Mouse (Mus musculus): ENCODE measurements around the gene Fam71f2.

Fam71f2 gene

GRCm38 (mm10) chr6:29279293-29279692 lies at the start of gene Fam71f2:
Fam71f2 (plus strand) TSS chr6:29279593.
- no peak for DNase-seq (ENCODE audit: low spot score)

- no peak for DNase-seq (ENCODE audit: low spot score)
These were observed 49.0 kb upstream of the Fam71f2 start for GRCm38 (mm10) chr6:29230386-29230785.

DNA sequence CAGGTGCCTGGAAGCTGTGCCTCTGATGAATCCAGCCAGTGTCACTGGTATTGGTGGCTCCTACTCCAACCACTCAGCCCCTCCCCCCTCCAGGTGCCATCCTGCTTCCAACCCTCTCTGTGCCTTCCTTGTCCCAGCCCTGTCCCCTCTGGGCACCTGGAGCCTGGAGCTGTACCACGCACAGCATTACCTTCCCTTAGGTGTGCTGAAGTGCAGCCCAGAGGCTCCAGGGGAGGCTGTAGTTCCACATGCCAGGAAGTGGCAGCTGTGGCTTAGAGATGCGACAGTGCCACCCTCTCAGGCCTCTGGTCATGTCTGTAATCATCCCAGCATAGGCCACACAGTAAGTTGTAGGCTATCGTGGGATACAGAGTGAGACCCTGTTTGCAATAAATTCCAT lies 47.6 kb upstream of the Fam71f2 start:
- DNase-seq (ENCODE audit: low spot score), result no peak

DNA sequence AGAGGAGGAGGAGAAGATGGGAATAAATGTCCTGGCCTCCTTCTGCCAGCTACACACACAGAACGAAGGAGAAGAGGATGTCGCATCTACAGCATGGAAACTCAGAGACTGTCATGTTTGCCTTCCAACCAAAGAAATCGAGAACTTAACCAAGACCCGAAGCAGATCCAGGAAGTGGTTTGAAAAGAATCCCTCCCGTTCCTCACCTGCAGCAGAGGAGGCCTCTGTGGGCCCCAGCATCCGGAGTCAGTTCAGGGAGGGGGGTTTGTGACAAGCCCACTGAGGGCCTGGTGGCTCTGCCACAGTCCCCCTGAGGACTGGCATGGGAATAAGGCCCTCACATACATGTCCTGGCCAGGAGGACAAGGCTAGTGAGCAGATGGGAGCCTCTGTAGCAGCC lies 47.1 kb upstream of the Fam71f2 start:
- DNase-seq (ENCODE audit: low spot score), result no peak

- no peak for DNase-seq (ENCODE audit: low spot score)
These were observed 45.7 kb upstream of the Fam71f2 start for GRCm38 (mm10) chr6:29233710-29234109.

DNA sequence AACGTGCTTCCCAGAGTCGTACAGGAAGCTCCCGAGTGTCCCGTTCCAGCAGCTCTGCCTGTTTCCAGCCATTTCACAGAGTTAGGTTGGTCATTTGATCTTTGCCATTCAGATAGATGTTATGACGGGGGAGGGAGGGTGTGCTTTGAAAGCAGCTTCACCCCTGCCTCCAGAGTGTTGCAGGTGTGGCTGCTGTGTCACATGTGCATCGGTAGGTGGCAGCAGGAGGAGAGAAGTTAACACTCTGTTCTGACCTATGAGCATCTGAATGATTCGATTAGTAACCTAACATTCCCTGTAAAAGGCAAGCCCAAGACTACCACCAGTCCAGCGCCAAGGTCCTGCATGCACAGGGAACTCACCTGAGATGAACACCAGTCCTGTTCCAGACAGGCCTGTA lies 45.1 kb upstream of the Fam71f2 start:
- peak; percentile 54 for DNase-seq (ENCODE audit: low spot score)

DNA sequence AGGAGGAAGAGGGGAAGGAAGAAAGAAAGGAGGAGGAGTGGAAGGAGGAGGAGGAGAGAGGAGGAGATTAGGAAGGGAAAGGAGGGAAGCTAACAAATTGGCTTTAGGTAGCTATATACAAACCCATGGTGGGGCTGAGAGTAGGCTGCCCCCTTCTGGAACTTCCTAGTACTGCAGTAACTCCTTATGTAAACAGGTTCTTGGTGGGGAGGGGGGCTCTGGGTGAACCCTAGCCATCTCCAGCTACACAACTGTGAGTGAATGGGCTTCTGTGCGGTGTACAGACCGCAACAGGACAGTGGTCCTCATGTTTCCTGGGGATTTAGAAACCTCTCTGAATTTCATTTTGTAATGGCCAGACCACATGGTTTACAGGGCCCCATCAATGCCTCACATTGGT lies 38.6 kb upstream of the Fam71f2 start:
- DNase-seq (ENCODE audit: low spot score), result peak; percentile 86

DNA sequence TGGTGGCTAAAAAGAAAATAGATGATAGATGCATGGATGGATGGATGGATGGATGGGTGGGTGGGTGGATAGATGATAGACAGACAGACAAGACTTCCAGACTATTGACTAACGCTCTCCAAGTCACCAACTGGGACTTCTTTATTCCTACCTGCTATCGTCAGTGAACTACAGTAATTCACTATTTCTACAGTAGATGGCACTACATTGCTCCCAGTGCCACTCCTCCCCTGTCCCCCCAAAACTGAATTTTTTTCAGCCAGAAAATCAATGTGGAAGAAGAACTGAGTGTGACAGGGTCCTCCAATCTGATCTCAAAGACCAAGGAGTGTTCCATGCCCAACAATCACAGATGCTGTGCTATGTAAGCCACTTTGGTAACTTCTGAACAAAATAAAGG lies 37.7 kb upstream of the Fam71f2 start:
- peak; percentile 35 for DNase-seq (ENCODE audit: low spot score)

- DNase-seq (ENCODE audit: low spot score), result peak; percentile 35
These were observed 37.1 kb upstream of the Fam71f2 start for GRCm38 (mm10) chr6:29242265-29242664.

DNA sequence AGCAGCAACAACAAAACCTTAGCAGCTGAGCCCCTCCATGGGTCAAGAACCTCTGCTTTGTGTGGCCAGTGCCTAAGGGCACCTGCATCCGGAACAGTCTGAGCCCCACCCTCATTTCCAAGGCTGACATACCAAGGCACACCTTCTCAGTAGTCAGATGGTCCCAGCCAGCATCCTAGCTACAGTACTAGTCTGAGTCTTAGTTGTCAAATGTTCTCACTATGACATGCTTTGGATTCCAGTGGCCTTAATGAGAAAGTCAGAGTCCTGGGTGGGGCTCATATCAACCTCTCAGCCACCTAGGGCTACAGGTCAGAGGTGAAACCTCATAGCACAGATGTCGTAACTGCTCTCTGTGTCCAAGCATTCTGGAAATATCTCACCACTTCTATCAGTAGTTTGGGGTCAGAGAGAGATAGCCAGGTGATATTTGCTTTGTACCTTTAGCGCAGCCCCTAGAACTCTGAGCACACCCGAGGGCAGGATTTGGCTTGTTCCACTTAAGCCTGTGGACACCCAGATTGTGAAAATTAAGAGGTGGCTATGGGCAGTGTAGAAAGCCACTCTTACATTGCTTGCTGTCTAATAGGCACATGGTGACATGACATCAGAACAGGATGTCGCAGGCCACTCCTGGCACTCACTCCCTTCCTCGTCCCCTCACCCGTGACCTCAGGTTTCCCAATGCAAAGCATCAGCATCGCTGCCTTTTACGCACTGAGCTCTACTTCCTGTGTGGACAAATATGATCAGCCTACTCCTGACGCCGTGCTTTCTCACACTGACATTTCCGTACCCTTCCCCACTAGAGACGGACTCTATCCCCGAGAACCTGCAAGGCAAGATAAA lies 33.9 kb upstream of the Fam71f2 start:
- DNase-seq (ENCODE audit: low spot score), result no peak

GRCm38 (mm10) chr6:29246183-29246582 lies 33.2 kb upstream of the Fam71f2 start:
- no peak for DNase-seq (ENCODE audit: low spot score)

DNA sequence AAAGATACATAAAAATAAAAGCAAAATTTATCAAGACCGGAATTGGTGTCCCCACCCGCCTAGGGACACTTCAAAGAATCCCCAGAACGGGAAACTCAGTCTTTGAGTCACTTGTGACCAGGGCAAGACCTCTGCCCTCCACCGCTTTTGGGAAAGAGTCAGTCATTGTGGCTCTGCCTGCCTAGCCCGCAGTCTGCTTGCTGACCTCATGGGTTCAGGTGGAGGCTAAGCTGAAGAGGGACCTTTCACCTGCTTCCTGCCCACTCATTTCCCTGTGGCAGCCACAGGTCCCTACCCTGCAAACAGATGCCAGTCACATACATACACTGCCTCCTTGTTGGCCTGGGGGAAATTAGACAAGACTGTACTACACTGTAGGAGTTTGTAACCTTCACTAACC lies 32.8 kb upstream of the Fam71f2 start:
- no peak for DNase-seq (ENCODE audit: low spot score)

DNA sequence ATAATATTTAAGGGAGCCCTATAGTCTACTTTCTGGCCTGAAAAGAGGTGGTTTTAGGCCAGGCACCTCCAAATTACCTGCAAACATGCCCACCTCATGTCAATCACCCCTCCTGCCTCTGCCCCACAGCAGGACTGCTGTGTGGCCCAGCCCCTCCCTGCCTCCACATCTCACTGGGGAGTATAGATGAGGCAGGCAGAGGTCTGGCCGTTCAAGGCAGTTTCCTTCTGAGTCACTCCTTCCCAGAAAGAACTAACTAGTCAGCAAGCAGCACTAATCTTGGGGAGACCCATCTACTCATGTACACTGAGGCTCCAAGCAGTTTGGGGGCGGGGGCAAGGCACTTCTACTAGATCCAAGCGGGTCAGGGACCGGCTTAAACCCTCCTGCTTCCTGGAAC lies 32.3 kb upstream of the Fam71f2 start:
- DNase-seq (ENCODE audit: low spot score), result no peak

- DNase-seq (ENCODE audit: low spot score), result no peak
These were observed 20.0 kb upstream of the Fam71f2 start for GRCm38 (mm10) chr6:29259418-29259817.

DNA sequence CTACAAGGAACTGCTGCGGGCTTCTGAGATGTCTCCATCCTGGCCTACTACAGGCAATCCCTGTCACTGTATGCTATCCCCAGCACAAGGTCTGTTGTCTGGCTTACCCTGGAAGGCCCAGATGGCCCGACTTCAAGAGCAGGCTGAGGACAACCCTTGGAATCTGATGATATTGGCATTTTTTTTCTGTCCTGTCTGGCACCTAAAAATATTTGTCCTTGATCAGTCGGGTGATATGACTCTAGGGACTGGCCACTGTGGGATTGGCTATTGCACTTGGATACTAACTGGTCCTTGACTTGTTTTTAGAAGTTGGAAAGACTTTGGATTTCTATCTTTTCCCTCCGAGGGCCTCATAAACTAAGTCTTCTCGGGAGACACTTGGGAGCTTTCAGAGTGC lies 17.6 kb upstream of the Fam71f2 start:
- no peak for DNase-seq (ENCODE audit: low spot score)

GRCm38 (mm10) chr6:29263650-29264455 lies 15.5 kb upstream of the Fam71f2 start:
- peak; percentile 21 for DNase-seq (ENCODE audit: low spot score)

GRCm38 (mm10) chr6:29264456-29264781 lies 15.0 kb upstream of the Fam71f2 start:
- DNase-seq (ENCODE audit: low spot score), result no peak

DNA sequence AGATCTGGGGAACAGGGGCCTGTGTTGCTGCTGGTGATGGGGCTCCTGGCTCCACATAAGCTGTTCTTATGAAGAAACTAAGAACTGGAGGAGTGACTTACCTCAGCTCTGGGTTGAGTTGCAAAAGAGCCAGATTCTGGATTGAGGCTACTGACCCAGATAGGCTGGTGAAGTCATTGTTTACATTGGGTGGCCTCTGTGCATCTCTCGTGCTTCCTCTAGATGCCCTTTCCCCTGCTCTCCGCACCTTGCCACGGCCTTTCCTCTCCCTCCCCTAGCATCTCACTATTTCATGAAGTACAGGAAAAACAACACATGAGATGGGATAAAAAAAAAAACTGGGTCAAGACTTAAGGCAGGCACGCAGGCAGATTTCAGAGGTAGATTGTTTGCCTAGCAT lies 12.5 kb upstream of the Fam71f2 start:
- no peak for DNase-seq (ENCODE audit: low spot score)

- DNase-seq (ENCODE audit: low spot score), result no peak
These were observed 10.3 kb upstream of the Fam71f2 start for GRCm38 (mm10) chr6:29269006-29269668.

GRCm38 (mm10) chr6:29270961-29271360 lies 8.4 kb upstream of the Fam71f2 start:
- no peak for DNase-seq (ENCODE audit: low spot score)

DNA sequence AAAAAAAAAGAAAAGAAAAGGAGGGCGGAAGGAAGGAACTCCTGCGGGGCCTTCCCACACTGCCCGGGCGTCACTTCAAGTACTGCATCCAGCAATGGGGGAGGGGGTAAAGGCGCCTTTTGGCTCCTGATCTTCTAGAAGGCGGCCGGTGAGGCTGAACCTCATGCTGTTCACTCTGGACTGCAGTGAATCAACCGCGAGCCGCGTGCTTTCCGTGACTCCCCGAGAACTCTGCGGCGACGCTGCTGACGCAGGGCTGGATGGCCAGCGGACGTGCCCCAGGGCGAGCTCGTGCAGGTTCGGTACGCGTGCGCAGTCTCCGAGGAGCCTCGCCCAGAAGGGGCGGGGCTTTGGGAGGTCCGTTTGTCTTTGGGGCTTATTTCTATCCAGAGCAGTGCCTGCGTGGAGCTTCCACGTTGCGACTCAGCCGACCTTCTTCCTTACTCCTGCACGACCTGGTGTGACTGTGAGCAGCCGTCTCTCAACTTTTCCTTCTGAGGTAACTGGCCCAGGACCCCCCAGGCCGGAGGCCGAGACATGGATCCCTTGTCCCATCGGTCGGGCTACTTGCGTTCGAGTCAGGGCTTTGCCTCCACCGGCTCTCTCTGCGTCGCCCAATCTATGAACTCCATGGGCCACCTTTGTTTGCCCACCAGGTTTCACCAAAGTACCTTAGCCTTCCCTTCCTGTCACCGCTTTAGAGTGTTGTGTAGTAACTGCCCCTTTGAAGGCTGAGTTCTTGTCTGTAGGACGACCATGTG lies 6.9 kb upstream of the Fam71f2 start, which contains the start of gene Hilpda:
Gene Hilpda, plus strand, starts transcription at position 177 of the 761 bp plus-strand sequence.
- peak; percentile 94 for DNase-seq (ENCODE audit: low spot score)

DNA sequence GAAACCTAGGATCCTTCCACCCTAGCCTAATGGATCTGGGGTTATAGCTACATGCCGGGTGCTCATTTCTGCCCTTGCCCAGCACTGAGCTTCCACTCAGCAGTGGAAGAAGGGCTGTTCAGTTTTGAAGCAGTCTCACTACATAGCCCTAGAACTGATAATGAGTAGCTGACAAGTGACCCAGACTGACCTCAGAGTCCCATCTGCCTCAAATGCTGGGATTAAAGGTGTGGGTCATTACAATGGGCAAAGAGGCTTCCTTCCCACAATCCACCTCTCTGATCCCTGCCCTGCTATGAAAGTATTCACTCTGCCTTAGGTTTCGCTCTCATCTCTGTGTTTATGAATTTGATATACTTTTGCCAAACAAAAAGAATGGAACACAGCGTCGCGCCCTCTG lies 2.6 kb upstream of the Fam71f2 start:
- peak; percentile 32 for DNase-seq (ENCODE audit: low spot score)

All from retina, embryonic 14.5 days (tissue).